Mouse (Mus musculus) small intestine, adult 2 months (tissue): ENCODE measurements around the gene Tuba8. TPM values are rescaled to one million over a fixed set of nuclear protein-coding genes. Genes with fewer than 3 reads are reported as not detected.

Experiments
- H3K27ac ChIP-seq: fragments of 200-500 bp; 2 replicates; pipeline ENCODE4 v1.5.1; 2012; ENCODE audit warnings: low read depth, low read length, control low read depth, inconsistent platforms; ENCODE audit not compliant: insufficient read depth
- H3K27me3 ChIP-seq: fragments of 200-500 bp; 2 replicates; pipeline ENCODE4 v1.6.1; 2012; ENCODE audit warnings: mild to moderate bottlenecking, moderate library complexity, low read length, inconsistent platforms; ENCODE audit not compliant: control insufficient read depth, insufficient read depth
- H3K36me3 ChIP-seq: fragments of 200-500 bp; 2 replicates; pipeline ENCODE4 v1.6.1; 2012; ENCODE audit warnings: mild to moderate bottlenecking, low read length, control low read depth, inconsistent platforms; ENCODE audit not compliant: control insufficient read depth, insufficient read depth
- H3K4me1 ChIP-seq: fragments of 200-500 bp; 2 replicates; pipeline ENCODE4 v1.6.1; 2012; ENCODE audit warnings: low read length, inconsistent platforms, mixed read lengths; ENCODE audit not compliant: control insufficient read depth, insufficient read depth, insufficient read length
- H3K4me3 ChIP-seq: fragments of 200-500 bp; 2 replicates; pipeline ENCODE4 v1.5.1; 2012; ENCODE audit warnings: low read depth, mild to moderate bottlenecking, control low read depth, inconsistent platforms, low read length, moderate library complexity
- CTCF ChIP-seq: fragments of 200-500 bp; IDR thresholded peaks from 2 replicates; pipeline ENCODE4 v1.5.1; 2012; ENCODE audit warnings: low read depth, mild to moderate bottlenecking, control low read depth, inconsistent platforms, low read length, moderate library complexity, mixed read lengths; ENCODE audit not compliant: insufficient replicate concordance, insufficient read length; ENCODE audit errors: extremely low read depth
- POLR2A ChIP-seq: fragments of 200-500 bp; IDR thresholded peaks from 2 replicates; pipeline ENCODE4 v1.6.1; 2012; ENCODE audit warnings: low read depth, mild to moderate bottlenecking, control low read depth, inconsistent platforms, low read length, moderate library complexity
- WGBS: fragments of 180-500 bp; shearing (Covaris S2); methylation state at CpG from one replicate; pipeline ENCODE4 v1.1.7; 2018; 5-methylcytosine and 5-hydroxymethylcytosine counted together
- polyA plus RNA-seq: library from polyadenylated mRNA; depleted of rRNA; stranded (reverse); fragments of >200 nt; gene quantifications from 2 replicates; pipeline ENCODE4 v1.2.3, GENCODE M21; 2012; rRNA removed

The Tuba8 gene
- polyA plus RNA-seq, 1 experiment = 0.25 TPM

DNA sequence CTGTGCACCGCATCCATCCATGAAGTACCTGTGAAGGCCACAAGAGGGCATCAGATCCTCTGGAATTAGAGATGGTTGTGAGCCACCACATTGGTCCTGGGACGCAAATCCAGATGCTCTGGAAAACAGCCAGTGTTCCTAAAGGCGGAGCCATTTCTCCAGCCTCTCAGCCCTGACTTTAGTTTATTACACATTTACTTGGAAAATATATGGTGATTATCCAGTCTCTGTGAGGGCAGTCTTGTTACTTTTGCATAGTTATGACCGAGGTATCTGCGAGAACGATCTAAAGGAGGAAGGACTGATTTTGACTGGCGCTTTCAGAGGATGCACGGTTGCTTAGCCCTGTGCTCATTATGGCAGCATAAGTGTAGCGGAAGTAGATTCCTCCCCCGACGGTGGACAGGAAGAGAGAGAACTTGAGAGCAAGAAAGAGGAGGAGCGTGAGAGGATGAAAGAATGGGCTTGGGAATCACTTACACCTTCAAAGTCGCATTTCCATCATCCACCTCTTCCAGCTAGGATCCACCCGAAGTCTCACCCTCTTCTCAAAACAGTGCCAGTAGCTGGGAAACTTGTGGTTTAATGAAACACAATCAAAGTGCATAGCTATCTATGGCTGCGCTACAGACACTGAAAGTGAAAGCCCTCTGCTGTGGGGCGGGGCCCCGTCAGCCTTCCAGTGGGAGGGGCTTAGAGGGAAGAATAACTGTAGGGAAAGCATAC is 61.7 kb downstream of the Tuba8 start:
- H3K27me3 ChIP-seq = no peaks in the 10 kb centered on the region; the same call in 1 of the 2 replicates
- H3K36me3 ChIP-seq = no peaks in the 10 kb centered on the region
- peak overlapping the region; percentile 58 for H3K4me3 ChIP-seq
- H3K4me1 ChIP-seq = no peaks in the 10 kb centered on the region; the same call in 1 of the 2 replicates
- H3K27ac ChIP-seq = peak overlapping the region; percentile 75
- whole genome bisulfite sequencing = 11% methylated on average over 17 of the region's 17 CpGs
- TF ChIP-seq POLR2A (no peak), CTCF (peak; percentile 73; the same call in 1 of the 2 replicates)

DNA sequence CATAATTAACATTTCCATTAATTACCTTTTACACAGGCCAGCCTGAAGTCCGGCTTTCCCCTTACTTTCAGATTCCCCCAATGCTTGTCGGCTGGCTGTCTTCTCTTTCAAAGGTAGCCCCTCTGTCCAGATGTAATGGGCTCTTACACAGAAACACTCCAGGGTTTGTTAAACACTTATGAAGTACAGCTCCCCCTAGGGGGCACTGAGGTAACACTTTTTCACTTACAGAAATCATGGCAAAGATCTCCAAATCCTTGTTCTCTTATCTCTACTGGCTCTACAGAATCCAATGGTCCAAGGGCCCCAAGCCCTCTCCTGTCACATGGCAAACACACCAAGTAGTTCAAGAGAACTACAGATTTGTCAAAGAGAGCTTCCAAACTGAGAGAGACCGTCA is 63.9 kb downstream of the Tuba8 start:
- Histone ChIP-seq H3K27me3 (no peaks in the 10 kb centered on the region; the same call in 1 of the 2 replicates), H3K27ac (no peak overlapping the region)

More for the DNA sequence above, 63.9 kb downstream of the Tuba8 start:
- no peak overlapping the region for H3K4me3 ChIP-seq
- WGBS = 87% methylated on average over 3 of the region's 3 CpGs
- no peaks in the 10 kb centered on the region for H3K36me3 ChIP-seq
- TF ChIP-seq POLR2A = no peak
- peak; percentile 26; the same call in 1 of the 2 replicates for TF ChIP-seq CTCF
- no peaks in the 10 kb centered on the region; the same call in 1 of the 2 replicates for H3K4me1 ChIP-seq

Other genes with a start within 250 kb of the Tuba8 start
- 6.1 and 8.9 TPM in 2 replicates for gene Mical3, start 79.7 kb upstream of the Tuba8 start, polyA plus RNA-seq
- gene Pex26, start 27.0 kb upstream of the Tuba8 start, polyA plus RNA-seq = 8.7 and 13.6 TPM in 2 replicates
- gene Usp18, start 35.2 kb downstream of the Tuba8 start, polyA plus RNA-seq = 2.3 and 16.9 TPM in 2 replicates
- gene Slc6a13, start 89.5 kb downstream of the Tuba8 start, polyA plus RNA-seq = 0.20 and 0.22 TPM in 2 replicates
- 0.27 and 0.42 TPM in 2 replicates for gene Slc6a12, start 132.4 kb downstream of the Tuba8 start, polyA plus RNA-seq